Mouse (Mus musculus): ENCODE measurements around the gene Nhsl1.

DNA sequence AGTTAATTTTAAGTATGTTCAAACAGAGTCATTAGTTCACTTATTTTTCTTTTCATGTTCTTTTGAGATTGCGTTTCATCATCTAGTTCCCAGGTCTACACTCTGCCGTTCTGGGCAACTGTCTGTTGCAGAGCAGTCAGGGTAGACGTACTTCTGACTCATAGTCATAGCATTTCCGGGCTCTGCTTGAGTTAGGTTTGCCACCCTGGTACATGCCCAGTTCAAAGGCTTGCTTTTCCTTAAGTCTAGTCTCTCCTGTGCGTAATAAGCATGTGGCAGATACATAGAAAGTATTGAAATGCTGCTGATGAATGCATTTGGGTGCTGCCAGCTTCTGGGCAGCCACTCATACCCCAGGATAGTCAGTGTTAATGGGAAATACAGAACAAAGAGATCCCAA lies 152.9 kb downstream of the Nhsl1 start:
- no peak for TF ChIP-seq CTCF (IDR thresholded peaks at IDR 0.05; ENCODE audit: low read depth, low read length)
- no peak for TF ChIP-seq GATA1 (IDR thresholded peaks at IDR 0.05; ENCODE audit: borderline replicate concordance, low read length)
- TF ChIP-seq POLR2AphosphoS5 (IDR thresholded peaks at IDR 0.05; ENCODE audit: insufficient replicate concordance, low read depth, low read length): no peak
- no peak for TF ChIP-seq TAL1 (conservative IDR thresholded peaks at IDR 0.05; ENCODE audit: low read depth, low read length)
- no peak for TF ChIP-seq GATA2 (IDR thresholded peaks at IDR 0.05; ENCODE audit: borderline replicate concordance, low read depth, low read length)
